Mouse (Mus musculus): ENCODE measurements around the gene Medag. TPM values are rescaled to one million over a fixed set of nuclear protein-coding genes. Genes with fewer than 3 reads are reported as not detected.

Gene Medag
- 4.5 and 6.8 TPM in 2 replicates for polyA plus RNA-seq (2015; fragmentation: Nextera tagmentation; extraction: Ambion mirVana)

DNA sequence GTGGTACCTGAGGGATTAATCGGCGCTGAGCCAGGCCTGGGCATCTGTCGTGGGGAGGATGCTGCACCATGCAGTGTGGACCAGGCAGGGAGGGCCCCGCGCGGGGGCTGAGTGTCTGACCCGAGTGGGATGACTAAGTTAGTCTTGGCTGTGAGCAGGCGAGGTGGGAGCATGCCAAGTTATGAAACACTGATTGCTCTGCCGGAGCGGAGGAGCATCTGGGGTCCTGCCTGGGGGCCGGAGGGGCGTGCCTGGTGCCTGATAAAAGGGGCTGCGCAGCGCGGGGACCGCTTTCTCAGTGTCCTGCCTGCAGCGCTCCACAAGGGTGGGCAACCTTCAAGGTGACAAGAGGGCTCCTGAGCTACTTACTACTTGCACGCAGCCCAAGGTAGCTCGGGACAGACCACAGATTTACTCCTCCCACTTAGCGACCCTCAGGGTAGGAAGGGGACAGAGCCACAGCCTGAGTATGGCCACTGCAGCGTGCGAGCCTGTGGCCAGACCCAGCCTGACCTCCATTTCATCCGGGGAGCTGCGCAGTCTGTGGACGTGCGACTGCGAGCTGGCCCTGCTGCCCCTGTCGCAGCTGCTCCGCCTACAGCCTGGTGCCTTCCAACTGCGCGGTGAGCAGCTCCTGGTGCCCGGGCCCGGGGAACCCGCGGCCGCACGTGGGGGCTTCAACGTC lies at the start of gene Medag:
Gene Medag, plus strand, starts transcription at position 241 of the 685 bp plus-strand sequence.
- 2% methylated on average over 38 of the region's 38 CpGs for WGBS
- Histone ChIP-seq H3K27ac (replicated peaks) (peak within 1 kb of the TSS; percentile 12), H3K9ac (peak within 1 kb of the TSS; percentile 12; the same call in 1 of the 2 replicates), H3K9me3 (no peaks in the 10 kb centered on the region), H3K27me3 (no peaks in the 10 kb centered on the region), H3K4me3 (peak within 1 kb of the TSS; percentile 22), H3K36me3 (no peaks in the 10 kb centered on the region), H3K4me1 (replicated peaks) (peaks cover 15% of the 10 kb centered on the region), H3K4me2 (peak within 1 kb of the TSS; percentile 51)
- ATAC-seq (ENCODE audit: low FRiP score, low read depth), result peak; percentile 60; the same call in 1 of the 2 replicates

DNA sequence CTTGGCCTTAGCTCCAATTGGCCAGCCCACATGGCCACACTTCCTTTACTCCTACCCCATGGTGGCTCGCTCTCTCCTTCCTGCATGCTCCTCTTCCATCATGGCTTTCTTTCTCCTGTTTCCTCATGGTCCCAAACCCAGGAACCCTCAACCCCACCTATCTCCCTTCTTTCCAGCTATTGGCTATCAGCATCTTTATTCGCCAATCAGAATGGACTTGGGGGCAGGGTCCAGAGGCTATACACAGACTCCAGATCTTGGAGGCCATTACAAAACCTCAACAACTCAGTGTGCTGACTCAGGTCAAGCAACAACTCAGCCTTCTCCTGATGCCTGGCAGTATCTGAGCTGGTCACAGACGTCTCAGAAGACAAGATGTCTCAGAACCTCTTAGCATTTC lies 48.9 kb upstream of the Medag start:
- no peak overlapping the region for H3K4me2 ChIP-seq
- H3K4me1 ChIP-seq (replicated peaks), result no peaks in the 10 kb centered on the region
- no peaks in the 10 kb centered on the region for H3K9me3 ChIP-seq
- H3K4me3 ChIP-seq, result no peak overlapping the region
- no peak for ATAC-seq (ENCODE audit: low FRiP score, low read depth)
- no peaks in the 10 kb centered on the region for H3K27me3 ChIP-seq
- no peak overlapping the region for H3K9ac ChIP-seq
- no peaks in the 10 kb centered on the region for H3K36me3 ChIP-seq
- 90% methylated on average over 3 of the region's 3 CpGs for WGBS
- no peak overlapping the region for H3K27ac ChIP-seq (replicated peaks)

DNA sequence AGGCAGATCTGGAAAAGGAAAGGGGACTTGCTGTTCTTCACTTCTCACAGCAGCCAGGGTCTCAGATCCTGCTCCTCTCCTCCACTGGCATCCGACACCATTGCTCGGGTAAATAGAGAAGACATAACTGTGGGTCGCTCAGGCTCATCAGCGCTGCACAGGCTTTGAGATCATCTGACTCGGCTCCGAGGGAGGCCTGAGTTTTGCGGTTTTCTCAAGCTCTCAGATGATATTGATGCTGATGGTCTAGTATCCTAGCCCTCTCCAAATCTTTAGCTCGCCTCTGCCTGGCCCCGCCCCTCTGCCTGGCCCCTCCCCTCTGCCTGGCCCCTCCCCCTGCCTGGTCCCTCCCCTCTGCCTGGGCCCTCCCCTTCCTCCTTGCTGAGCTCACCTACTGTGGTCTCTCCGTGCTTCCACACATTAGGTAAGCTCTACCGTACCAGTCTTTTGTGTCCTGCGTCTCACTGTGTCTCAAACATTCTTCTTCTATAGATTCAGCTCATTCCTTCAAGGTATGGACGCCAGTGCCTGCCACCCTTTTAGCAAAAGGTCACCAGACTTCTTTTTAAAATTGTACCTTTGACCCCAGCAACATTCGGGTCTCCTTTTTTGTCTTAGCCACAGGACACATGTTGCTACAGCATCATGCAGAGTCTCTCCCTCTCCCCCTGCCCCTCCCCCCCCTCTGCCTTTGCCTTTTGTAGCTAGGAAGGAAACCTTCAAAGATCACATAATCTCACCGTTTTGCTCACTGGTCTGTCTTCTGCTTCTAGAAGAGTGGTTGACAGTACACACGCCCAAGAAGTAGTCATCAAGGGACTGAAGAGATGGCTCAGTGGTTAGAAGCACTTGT lies 47.4 kb upstream of the Medag start:
- ATAC-seq (ENCODE audit: low FRiP score, low read depth), result peak; percentile 43; the same call in 1 of the 2 replicates
- Histone ChIP-seq H3K27ac (replicated peaks) (no peak overlapping the region), H3K36me3 (no peaks in the 10 kb centered on the region), H3K4me3 (no peak overlapping the region), H3K4me1 (replicated peaks) (peaks cover 4% of the 10 kb centered on the region), H3K9ac (no peak overlapping the region), H3K27me3 (no peaks in the 10 kb centered on the region), H3K4me2 (no peak overlapping the region), H3K9me3 (no peaks in the 10 kb centered on the region)
- WGBS, result 57% methylated on average over 16 of the region's 16 CpGs

DNA sequence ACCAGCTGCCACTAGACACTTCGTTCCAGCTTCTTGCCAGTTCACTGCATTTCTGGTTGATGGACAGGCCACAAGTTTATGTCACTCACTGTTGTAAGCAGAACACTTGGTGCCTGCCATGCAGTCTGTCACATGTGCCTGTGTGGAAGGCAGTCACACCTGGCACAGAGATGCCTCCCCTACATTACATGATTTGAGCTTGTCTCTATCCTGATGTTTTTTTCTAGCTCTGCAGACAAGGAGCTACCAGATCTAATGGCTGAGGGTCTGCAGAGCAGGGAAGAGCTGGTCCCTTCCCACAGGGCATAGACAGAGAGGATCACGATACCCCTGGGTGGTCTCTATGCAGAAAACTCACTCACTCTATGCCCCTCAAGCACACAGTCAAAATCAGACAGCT lies 44.5 kb upstream of the Medag start:
- 67% methylated on average over 2 of the region's 2 CpGs for WGBS
- no peaks in the 10 kb centered on the region for H3K9me3 ChIP-seq
- H3K27me3 ChIP-seq, result no peaks in the 10 kb centered on the region
- ATAC-seq (ENCODE audit: low FRiP score, low read depth), result no peak
- H3K36me3 ChIP-seq, result no peaks in the 10 kb centered on the region
- no peak overlapping the region for H3K27ac ChIP-seq (replicated peaks)
- H3K4me3 ChIP-seq, result no peak overlapping the region
- peaks cover 12% of the 10 kb centered on the region for H3K4me1 ChIP-seq (replicated peaks)
- H3K9ac ChIP-seq, result no peak overlapping the region
- no peak overlapping the region for H3K4me2 ChIP-seq

DNA sequence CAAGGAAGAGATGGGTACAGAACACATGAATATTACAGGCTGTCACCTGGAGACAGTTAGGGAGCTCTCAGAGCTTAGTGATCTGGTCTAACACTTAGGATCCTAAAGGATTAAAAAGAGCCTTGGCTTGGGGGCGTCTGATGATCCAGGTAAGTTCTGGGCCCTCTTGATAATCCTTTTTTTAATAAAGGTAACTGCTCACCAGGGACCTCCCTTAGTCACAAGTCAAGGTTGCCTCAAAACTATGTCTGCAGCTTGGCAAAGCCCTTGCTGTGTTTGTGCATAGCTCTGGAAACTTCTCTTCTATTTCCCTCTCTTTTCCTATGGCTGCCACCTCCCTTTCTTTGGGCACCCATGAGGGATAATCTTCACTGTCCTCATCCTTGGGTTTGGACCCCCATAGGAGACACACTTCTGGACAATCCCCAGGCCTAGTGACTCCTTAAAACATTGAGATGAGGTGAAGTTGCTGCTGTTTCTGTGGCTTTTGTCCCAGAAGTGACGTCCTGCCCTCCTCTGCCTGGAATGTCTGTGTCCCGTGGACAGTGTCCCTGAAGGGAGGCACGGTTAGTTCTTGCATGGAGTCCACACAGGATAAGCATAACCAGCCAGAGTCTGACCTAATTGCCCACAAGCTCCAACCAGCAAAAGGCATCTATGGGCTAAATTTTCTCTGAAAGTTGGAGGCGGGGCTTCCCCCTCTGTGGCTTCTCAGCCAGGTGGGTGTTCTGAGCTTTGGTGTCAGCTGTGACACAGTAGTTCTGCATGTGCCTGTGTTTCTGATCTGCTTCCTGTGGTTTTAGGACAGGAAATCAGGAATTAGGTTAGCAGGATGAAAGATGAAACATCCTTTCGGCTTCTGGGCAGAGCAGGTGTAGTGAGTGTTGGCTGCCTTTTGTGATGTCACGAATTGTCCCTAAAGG lies 43.7 kb upstream of the Medag start:
- Histone ChIP-seq H3K4me3 (no peak overlapping the region), H3K27ac (replicated peaks) (no peak overlapping the region), H3K27me3 (no peaks in the 10 kb centered on the region), H3K4me2 (no peak overlapping the region), H3K9me3 (no peaks in the 10 kb centered on the region), H3K9ac (no peak overlapping the region), H3K36me3 (no peaks in the 10 kb centered on the region), H3K4me1 (replicated peaks) (peaks cover 15% of the 10 kb centered on the region)
- ATAC-seq (ENCODE audit: low FRiP score, low read depth), result no peak
- WGBS, result 70% methylated on average over 7 of the region's 7 CpGs

DNA sequence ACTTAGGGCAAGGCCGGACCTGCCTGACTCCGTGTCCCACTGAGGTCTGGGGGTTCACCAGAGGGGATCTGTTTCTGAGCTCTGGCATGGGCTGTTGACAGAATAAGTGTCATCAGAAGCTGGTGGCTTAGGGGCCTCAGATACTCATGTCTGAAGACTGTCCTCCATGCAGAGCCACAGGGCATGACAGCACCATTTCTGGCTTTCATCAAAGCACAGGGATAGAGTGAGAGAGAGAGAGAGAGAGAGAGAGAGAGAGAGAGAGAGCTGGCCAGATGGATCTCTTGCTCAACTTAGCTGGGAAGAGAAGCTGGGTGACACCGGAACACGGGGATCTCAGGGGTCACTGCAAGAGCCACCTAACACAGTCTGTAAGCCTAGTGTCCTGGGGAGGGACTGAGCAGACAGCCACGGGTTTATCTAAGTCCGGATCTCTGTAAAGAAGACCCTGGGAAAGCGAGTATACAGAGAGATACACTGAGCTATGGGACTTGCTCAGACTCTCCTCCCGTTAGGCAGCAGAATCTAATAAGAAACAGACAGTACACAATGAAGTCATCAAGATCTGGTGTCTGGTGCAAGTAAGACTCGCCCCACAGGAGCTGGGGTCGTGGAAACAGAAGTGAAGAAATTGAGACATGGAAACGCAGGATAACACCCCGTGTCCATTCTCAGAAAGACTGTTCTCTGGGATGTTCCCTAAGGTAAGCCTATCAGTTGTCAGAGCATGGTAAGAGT lies 42.8 kb upstream of the Medag start:
- Histone ChIP-seq H3K4me3 (no peak overlapping the region), H3K4me1 (replicated peaks) (peaks cover 20% of the 10 kb centered on the region), H3K9me3 (no peaks in the 10 kb centered on the region), H3K27me3 (no peaks in the 10 kb centered on the region), H3K36me3 (no peaks in the 10 kb centered on the region), H3K27ac (replicated peaks) (peak overlapping the region; percentile 57), H3K4me2 (no peak overlapping the region), H3K9ac (no peak overlapping the region)
- ATAC-seq (ENCODE audit: low FRiP score, low read depth), result no peak
- WGBS, result 72% methylated on average over 12 of the region's 12 CpGs

DNA sequence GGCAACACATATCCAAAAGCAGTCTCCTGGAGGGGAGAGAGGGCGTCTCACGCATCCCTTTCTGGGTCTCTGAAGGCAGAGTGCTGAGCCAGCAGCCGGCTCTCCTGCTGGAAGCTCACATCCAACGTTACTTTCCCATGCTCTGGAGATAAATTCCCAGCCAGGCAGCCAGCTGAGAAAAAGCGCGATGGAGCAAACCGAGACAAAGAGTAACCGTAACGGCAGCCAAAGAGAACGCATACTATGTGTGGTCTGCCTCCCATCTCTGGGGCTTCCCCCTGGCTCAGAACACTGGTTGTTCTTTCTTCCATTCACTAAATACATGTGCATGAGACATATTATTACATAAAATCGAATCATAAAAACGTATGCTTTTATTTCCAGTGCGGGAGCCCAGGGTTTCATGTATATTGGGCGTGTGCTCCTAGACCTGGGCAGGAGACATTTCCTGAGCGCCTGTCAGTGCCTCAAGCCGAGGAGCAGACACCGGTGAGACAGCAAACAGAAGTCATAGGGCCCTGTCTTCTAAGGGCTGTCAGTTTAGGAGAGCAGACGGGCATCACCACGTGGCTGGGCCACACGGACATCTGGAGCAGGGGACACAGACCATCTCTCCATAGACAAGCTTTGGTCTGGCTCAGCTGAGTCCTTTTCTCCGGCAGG lies 42.0 kb upstream of the Medag start:
- no peak for ATAC-seq (ENCODE audit: low FRiP score, low read depth)
- H3K36me3 ChIP-seq, result no peaks in the 10 kb centered on the region
- H3K4me2 ChIP-seq, result no peak overlapping the region
- H3K4me3 ChIP-seq, result no peak overlapping the region
- H3K27me3 ChIP-seq, result no peaks in the 10 kb centered on the region
- peak overlapping the region; percentile 57 for H3K27ac ChIP-seq (replicated peaks)
- H3K9ac ChIP-seq, result no peak overlapping the region
- no peaks in the 10 kb centered on the region for H3K9me3 ChIP-seq
- 55% methylated on average over 21 of the region's 21 CpGs for WGBS
- H3K4me1 ChIP-seq (replicated peaks), result peaks cover 20% of the 10 kb centered on the region

DNA sequence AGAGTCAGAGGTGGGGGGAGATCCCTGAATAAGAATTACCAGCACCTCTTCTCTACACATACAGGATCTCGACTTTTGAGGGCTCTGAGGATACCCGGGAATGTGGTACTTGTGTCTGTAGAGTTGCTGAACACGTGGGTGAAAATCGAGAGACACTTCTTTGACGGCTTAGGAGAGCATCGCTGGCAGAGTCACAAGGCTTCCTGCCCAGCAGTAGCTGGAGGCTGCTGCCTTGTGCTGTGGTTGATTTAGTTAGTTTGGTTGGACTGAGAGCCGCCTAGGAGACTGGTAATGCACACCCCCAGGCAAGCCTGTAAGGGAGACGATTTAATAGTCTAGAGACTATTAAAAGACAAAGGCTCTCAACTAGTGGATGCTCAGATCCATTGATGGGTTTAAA lies 39.5 kb upstream of the Medag start:
- Histone ChIP-seq H3K4me2 (no peak overlapping the region), H3K27me3 (no peaks in the 10 kb centered on the region), H3K27ac (replicated peaks) (no peak overlapping the region), H3K4me3 (no peak overlapping the region), H3K9ac (no peak overlapping the region), H3K4me1 (replicated peaks) (peaks cover 36% of the 10 kb centered on the region), H3K9me3 (no peaks in the 10 kb centered on the region), H3K36me3 (no peaks in the 10 kb centered on the region)
- ATAC-seq (ENCODE audit: low FRiP score, low read depth), result no peak
- 85% methylated on average over 8 of the region's 8 CpGs for WGBS

DNA sequence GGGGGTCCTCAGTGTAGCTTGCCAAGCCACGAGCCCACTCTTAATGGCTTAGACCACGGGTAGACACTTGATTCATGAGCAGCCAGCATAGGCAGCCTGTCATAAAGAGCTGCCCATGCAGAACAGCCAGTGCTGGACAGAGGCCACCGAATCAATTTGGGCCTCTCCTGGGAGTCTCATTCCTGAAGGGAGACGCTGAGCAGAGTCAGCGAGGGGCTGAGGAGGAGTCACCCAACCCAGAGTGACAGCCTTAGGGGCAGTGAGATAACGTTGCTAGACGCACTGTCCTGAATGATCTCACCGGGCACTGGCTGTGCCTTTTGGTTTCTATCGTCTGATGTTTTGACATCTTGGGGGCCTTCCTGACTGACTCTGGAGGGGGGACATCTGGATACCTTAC lies 38.3 kb upstream of the Medag start:
- WGBS, result 29% methylated on average over 9 of the region's 9 CpGs

DNA sequence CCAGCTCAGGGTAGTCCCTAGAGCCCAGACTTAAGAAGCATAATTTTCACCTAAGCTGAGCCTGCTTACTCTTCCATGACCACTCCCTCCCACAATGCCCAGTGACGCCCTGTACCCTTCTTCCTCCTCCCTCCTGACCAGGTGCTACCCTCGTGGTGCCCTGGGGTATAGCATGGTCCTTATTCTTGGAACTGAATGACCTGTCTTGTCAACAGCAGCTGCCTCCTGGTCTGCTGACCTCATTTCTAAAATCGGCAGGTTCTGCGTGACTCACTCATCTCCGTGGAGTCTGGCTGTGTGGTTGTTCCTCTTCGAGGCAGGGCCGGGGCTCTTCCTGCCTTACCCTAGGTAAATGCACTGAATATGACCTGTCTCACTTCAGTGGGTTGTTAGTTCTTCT lies 37.5 kb upstream of the Medag start:
- no peaks in the 10 kb centered on the region for H3K9me3 ChIP-seq
- H3K4me2 ChIP-seq, result no peak overlapping the region
- WGBS, result 76% methylated on average over 7 of the region's 7 CpGs
- H3K36me3 ChIP-seq, result no peaks in the 10 kb centered on the region
- peaks cover 36% of the 10 kb centered on the region for H3K4me1 ChIP-seq (replicated peaks)
- H3K27ac ChIP-seq (replicated peaks), result no peak overlapping the region
- H3K4me3 ChIP-seq, result no peak overlapping the region
- no peak for ATAC-seq (ENCODE audit: low FRiP score, low read depth)
- H3K27me3 ChIP-seq, result no peaks in the 10 kb centered on the region
- H3K9ac ChIP-seq, result no peak overlapping the region

More for the DNA sequence above, 38.3 kb upstream of the Medag start:
- ATAC-seq (ENCODE audit: low FRiP score, low read depth), result no peak; the same call in 1 of the 2 replicates
- H3K4me1 ChIP-seq (replicated peaks), result peaks cover 40% of the 10 kb centered on the region
- no peaks in the 10 kb centered on the region for H3K27me3 ChIP-seq
- H3K36me3 ChIP-seq, result no peaks in the 10 kb centered on the region
- no peak overlapping the region for H3K9ac ChIP-seq
- no peak overlapping the region for H3K4me3 ChIP-seq
- no peak overlapping the region for H3K27ac ChIP-seq (replicated peaks)
- no peak overlapping the region for H3K4me2 ChIP-seq
- no peaks in the 10 kb centered on the region for H3K9me3 ChIP-seq
